Comparison of ENCODE assay signal across 46 mouse cellular contexts in the genomic region with DNA sequence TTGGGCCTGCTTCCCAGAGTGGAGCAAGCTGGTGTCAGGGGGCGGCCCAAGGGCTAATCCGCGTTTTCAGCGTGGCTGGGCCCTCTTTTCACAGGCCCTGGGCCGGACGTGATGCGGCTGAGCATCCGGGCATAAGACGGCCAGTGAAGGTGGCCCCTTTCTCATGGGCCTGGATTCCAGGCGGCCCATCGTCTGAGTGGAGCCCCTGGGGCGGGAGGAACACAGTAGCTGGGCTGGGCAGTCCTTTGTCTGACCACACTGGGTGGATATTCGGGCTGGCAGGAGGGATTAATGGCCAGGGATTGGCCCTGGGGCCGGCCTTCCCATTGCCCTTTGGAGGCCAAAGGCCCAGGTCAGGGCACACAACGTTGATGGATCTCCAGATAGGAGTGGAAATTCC. TPM values are rescaled to one million over a fixed set of nuclear protein-coding genes. Genes with fewer than 3 reads are reported as not detected.
DNase-seq lines count a peak whose midpoint lies in the region; ATAC-seq and TF ChIP-seq lines count a peak whose summit lies in the region.
"Had no signal": no experiment of that assay in that cellular context is flagged by ENCODE, and none has a peak within 500 bp of the region (broad histone marks: within the 10 kb centered on the region; RNA-seq: fewer than 3 reads in every experiment).

No protein-coding gene starts in this region.

- 0 out of 2 replicates have a peak overlapping the region, but pooled peaks have one; percentile 3 for H3K4me3 ChIP-seq in midbrain, embryonic 10.5 days
- H3K4me3 ChIP-seq in midbrain, embryonic 15.5 days: no peak overlapping the region
- no peak overlapping the region for H3K4me3 ChIP-seq in forebrain, embryonic 15.5 days
- H3K4me3 ChIP-seq: embryonic facial prominence, embryonic 10.5 days; embryonic facial prominence, embryonic 15.5 days; myocyte had no signal

- no peak overlapping the region for H3K9ac ChIP-seq in midbrain, embryonic 15.5 days
- H3K9ac ChIP-seq in forebrain, embryonic 15.5 days (replicated peaks): no peak overlapping the region
- H3K9ac ChIP-seq: embryonic facial prominence, embryonic 15.5 days; hindbrain, embryonic 14.5 days; liver, embryonic 14.5 days had no signal

- no peaks in the 10 kb centered on the region for H3K36me3 ChIP-seq in midbrain, embryonic 10.5 days
- H3K36me3 ChIP-seq in midbrain, embryonic 15.5 days (replicated peaks): no peaks in the 10 kb centered on the region
- H3K36me3 ChIP-seq in forebrain, embryonic 15.5 days: no peaks in the 10 kb centered on the region
- H3K36me3 ChIP-seq: embryonic facial prominence, embryonic 10.5 days; embryonic facial prominence, embryonic 15.5 days had no signal

- no peaks in the 10 kb centered on the region for H3K9me3 ChIP-seq in midbrain, embryonic 10.5 days (replicated peaks)
- H3K9me3 ChIP-seq in midbrain, embryonic 15.5 days: no peaks in the 10 kb centered on the region
- no peaks in the 10 kb centered on the region for H3K9me3 ChIP-seq in forebrain, embryonic 15.5 days
- H3K9me3 ChIP-seq: embryonic facial prominence, embryonic 10.5 days; embryonic facial prominence, embryonic 15.5 days had no signal

- 14% methylated on average over 15 of the region's 15 CpGs for WGBS in midbrain, embryonic 10.5 days
- WGBS in midbrain, embryonic 15.5 days: 13% methylated on average over 15 of the region's 15 CpGs
- WGBS in forebrain, embryonic 15.5 days: 8% methylated on average over 15 of the region's 15 CpGs

- no peak for TF ChIP-seq POLR2A in brain, embryonic 14.5 days (IDR thresholded peaks at IDR 0.05; ENCODE audit: borderline replicate concordance, extremely low read depth, insufficient read depth, insufficient read length, poor library complexity, severe bottlenecking)

- peak overlapping the region; percentile 73 for H3K27ac ChIP-seq in midbrain, embryonic 10.5 days (replicated peaks)
- no peak overlapping the region for H3K27ac ChIP-seq in midbrain, embryonic 15.5 days
- H3K27ac ChIP-seq in forebrain, embryonic 15.5 days (replicated peaks): no peak overlapping the region
- H3K27ac ChIP-seq: embryonic facial prominence, embryonic 10.5 days; embryonic facial prominence, embryonic 15.5 days; hindbrain, embryonic 14.5 days; liver, embryonic 14.5 days; macrophage; stomach, postnatal 0 days had no signal

- H3K27me3 ChIP-seq in midbrain, embryonic 10.5 days (ENCODE audit: low read depth, poor library complexity, severe bottlenecking): peaks cover 84% of the 10 kb centered on the region
- peaks cover 53% of the 10 kb centered on the region for H3K27me3 ChIP-seq in midbrain, embryonic 15.5 days (replicated peaks)
- H3K27me3 ChIP-seq in forebrain, embryonic 15.5 days: peaks cover 52% of the 10 kb centered on the region
- H3K27me3 ChIP-seq: CH12.LX had no signal

- no peak overlapping the region for H3K4me2 ChIP-seq in midbrain, embryonic 15.5 days
- no peak overlapping the region for H3K4me2 ChIP-seq in forebrain, embryonic 15.5 days (replicated peaks)
- H3K4me2 ChIP-seq: embryonic facial prominence, embryonic 15.5 days; heart, embryonic 11.5 days; hindbrain, embryonic 14.5 days had no signal

- no peak for TF ChIP-seq CTCF in brain, embryonic 14.5 days (IDR thresholded peaks at IDR 0.05; ENCODE audit: borderline replicate concordance, extremely low read depth, insufficient read depth, insufficient read length)

- peak; percentile 52 for DNase-seq in embryo, embryonic 10 days (ENCODE audit: low spot score)
- no peak for DNase-seq in embryo, embryonic 11 days
- peak; percentile 74 for DNase-seq in midbrain, embryonic 10.5 days (ENCODE audit: low spot score)
- peak; percentile 49 for DNase-seq in brain, embryonic 14.5 days (ENCODE audit: low read depth)
- no peak for DNase-seq in gastrocnemius, postnatal 14 days
- DNase-seq in layer of hippocampus, adult 11-12 months (ENCODE audit: low spot score): no peak
- DNase-seq: adrenal gland, adult 8-10 months; cerebellum, adult 8-10 months; cerebellum, postnatal 36 days; gastrocnemius, postnatal 36 days; heart, adult 18-20 months; heart, postnatal 36 days; kidney, adult 2 months; kidney, postnatal 36 days; liver; lung, adult 2 months; lung, postnatal 10 days; right cerebral cortex, postnatal 4 days; thymus, adult 18-20 months; thymus, postnatal 25 days had no signal

- no peak; the same call in 1 of the 2 replicates for ATAC-seq in midbrain, embryonic 15.5 days (replicated peaks)
- peak; percentile 17; the same call in 1 of the 2 replicates for ATAC-seq in forebrain, embryonic 15.5 days (replicated peaks)
- ATAC-seq: activated CD4-positive, CD25-positive, alpha-beta regulatory T cell, adult 4 months had no signal

- intact Hi-C loops in gastrocnemius, postnatal 14 days (cut with DNase I; ENCODE audit: low total_unique reads): no loop called here

- H3K4me1 ChIP-seq in midbrain, embryonic 10.5 days: peaks cover 33% of the 10 kb centered on the region
- peaks cover 12% of the 10 kb centered on the region for H3K4me1 ChIP-seq in midbrain, embryonic 15.5 days
- H3K4me1 ChIP-seq in forebrain, embryonic 15.5 days: peaks cover 12% of the 10 kb centered on the region

RNA-seq across cellular contexts. Expression of a gene that starts 3.3 kb away (rescaled TPM):
- polyA plus RNA-seq in midbrain, embryonic 10.5 days (2016; fragmentation: Nextera tagmentation; extraction: Ambion mirVana): 6.7 and 14.7 TPM in 2 replicates
- 0.27 and 0.34 TPM in 2 replicates for polyA plus RNA-seq in midbrain, embryonic 15.5 days (2015; fragmentation: Nextera tagmentation; extraction: Ambion mirVana)
- 0.10 and 0.19 TPM in 2 replicates for polyA plus RNA-seq in brain, embryonic 14.5 days (2012; rRNA removed)
- not detected in 2 replicates for polyA plus RNA-seq in forebrain, embryonic 15.5 days (2015; fragmentation: Nextera tagmentation; extraction: Ambion mirVana)
- not detected for total RNA-seq in gastrocnemius, postnatal 14 days (2021)
- total RNA-seq: adrenal gland, postnatal 4 days; CH12.LX; ES-E14; gastrocnemius, adult 18-20 months; gastrocnemius, postnatal 36 days; heart, adult 18-20 months; heart, postnatal 36 days; layer of hippocampus, adult 8-10 months; layer of hippocampus, postnatal 25 days; left cerebral cortex, postnatal 10 days; megakaryocyte-erythroid progenitor cell, adult 5-6 weeks; neutrophil, adult 5-6 weeks had no signal
- polyA plus RNA-seq: activated CD4-positive, CD25-positive, alpha-beta regulatory T cell, adult 4 months; C2C12; embryonic facial prominence, embryonic 15.5 days; heart, embryonic 11.5 days; heart, embryonic 16.5 days; hindbrain, embryonic 14.5 days; intestine, embryonic 14.5 days; kidney, adult 2 months; kidney, embryonic 16.5 days; limb, embryonic 11.5 days; liver, embryonic 14.5 days; lung, adult 2 months; macrophage; myocyte; spleen, adult 2 months; stomach, postnatal 0 days had no signal

RNA-seq across cellular contexts. Expression of a gene that starts 20.5 kb away (rescaled TPM):
- 2.1 and 3.3 TPM in 2 replicates for polyA plus RNA-seq in midbrain, embryonic 10.5 days (2016; fragmentation: Nextera tagmentation; extraction: Ambion mirVana)
- polyA plus RNA-seq in midbrain, embryonic 15.5 days (2015; fragmentation: Nextera tagmentation; extraction: Ambion mirVana): 0.46 and 0.88 TPM in 2 replicates
- polyA plus RNA-seq in brain, embryonic 14.5 days (2012; rRNA removed): 0.93 and 1.1 TPM in 2 replicates
- polyA plus RNA-seq in forebrain, embryonic 15.5 days (2015; fragmentation: Nextera tagmentation; extraction: Ambion mirVana): 0.24 TPM in 2 replicates
- under 1 TPM; 0.42 to 0.72 TPM for total RNA-seq in gastrocnemius, postnatal 14 days (2021)
- polyA plus RNA-seq: heart, embryonic 16.5 days; hindbrain, embryonic 14.5 days; stomach, postnatal 0 days had no signal

RNA-seq across cellular contexts. Expression of a gene that starts 57.9 kb away (rescaled TPM):
- polyA plus RNA-seq in midbrain, embryonic 10.5 days (2016; fragmentation: Nextera tagmentation; extraction: Ambion mirVana): 86.4 and 90.7 TPM in 2 replicates
- polyA plus RNA-seq in midbrain, embryonic 15.5 days (2015; fragmentation: Nextera tagmentation; extraction: Ambion mirVana): 166 and 187 TPM in 2 replicates
- 64.5 and 71.7 TPM in 2 replicates for polyA plus RNA-seq in brain, embryonic 14.5 days (2012; rRNA removed)
- 161 and 168 TPM in 2 replicates for polyA plus RNA-seq in forebrain, embryonic 15.5 days (2015; fragmentation: Nextera tagmentation; extraction: Ambion mirVana)
- total RNA-seq in gastrocnemius, postnatal 14 days (2021): 10 to 100 TPM; 24.5 to 26.9 TPM

Comparison
In these comparisons a context has a peak if more than half of its experiments do, and no peak if none do; other contexts are left out.
1. DNase-seq: peak in embryo, embryonic 10 days (single experiment), midbrain, embryonic 10.5 days (single experiment) and brain, embryonic 14.5 days (single experiment); none in embryo, embryonic 11 days (single experiment), gastrocnemius, postnatal 14 days (single experiment) and layer of hippocampus, adult 11-12 months (single experiment).